Mouse (Mus musculus): ENCODE measurements around the gene Zfyve19.

Zfyve19 gene

DNA sequence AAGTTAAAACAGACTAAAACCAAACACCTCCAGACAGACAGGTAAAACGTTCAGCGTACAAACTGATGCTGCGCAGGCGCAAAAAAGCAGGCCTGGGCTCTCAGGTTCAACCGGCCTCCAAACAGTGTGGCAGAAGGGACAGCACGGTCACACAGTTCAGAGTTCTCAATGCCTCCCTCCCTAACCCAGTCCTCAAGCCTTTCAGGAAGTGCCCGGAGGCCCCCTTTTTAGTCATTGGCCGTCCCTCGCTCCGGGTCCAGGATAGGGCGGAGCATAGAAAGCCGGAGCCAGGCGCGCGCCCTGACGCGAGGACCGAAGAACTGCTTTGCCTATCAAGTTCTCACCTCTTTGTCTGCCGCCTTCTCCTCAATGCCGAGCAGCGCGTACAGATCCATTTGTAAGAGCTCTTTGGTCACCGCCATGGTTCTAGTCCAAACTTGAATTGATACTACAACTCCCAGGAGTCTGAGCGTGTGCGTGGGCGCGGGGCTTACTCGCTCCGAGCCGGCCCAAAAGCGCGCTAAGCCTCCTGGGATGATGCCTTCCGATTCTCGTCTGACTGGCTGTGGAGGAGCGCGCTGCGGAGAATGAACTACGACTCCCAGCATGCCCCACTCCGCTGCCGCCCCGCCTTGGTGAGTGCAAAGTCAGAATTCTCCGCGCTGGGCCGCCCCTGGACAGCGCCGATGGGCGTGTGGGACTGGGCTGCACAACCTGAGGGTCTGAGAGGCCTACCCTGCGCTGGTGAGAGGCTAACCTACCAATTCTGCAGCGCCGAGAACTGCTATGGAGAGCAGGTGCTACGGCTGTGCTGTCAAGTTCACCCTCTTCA lies at the start of gene Zfyve19, which contains the start of gene Dnajc17:
Zfyve19 (plus strand) TSS at position 274 of the 832 bp plus-strand sequence.
Dnajc17 (minus strand) TSS at position 452 of the 832 bp plus-strand sequence.
- DNase-seq: peak; percentile 96

DNA sequence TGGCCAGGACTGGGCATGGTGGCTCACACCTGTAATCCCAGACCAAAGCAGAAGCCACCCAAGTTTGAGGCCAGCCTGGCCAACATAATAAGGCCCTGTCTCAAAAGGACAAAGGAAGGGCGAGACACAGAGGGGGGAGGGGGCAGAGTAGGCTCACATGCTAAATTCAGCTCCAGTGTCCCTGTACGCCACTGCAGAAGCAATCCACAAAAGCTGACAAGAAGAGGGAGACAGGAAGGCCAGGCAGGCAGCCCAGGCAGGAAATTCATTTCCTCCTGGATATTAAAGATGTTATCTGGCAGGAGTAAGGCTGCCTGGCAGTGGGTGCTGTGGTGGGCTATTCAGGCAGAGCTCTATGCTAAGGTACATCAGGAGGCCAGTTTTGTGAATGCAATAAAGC lies 47.2 kb upstream of the Zfyve19 start:
- peak; percentile 45 to 54 for DNase-seq

DNA sequence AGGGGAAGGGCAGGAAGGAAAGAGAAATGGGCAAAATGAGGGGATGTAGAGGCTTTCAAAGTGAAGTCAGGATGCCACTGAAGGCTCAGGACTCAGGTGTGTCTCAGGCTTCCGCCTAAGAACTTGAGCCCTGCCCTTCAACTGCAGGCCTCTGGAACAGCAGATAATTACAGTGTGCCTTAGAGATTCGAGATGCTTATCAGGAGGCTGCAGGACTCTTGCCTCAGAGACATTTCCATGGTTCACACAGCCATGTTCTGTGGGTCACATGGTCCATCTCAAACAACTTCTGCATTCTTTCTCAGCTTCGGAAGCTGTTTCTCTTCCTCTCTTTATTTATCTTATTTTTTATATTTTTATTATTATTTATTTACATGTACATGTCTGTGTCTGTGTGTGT lies 45.3 kb upstream of the Zfyve19 start:
- DNase-seq: no peak

DNA sequence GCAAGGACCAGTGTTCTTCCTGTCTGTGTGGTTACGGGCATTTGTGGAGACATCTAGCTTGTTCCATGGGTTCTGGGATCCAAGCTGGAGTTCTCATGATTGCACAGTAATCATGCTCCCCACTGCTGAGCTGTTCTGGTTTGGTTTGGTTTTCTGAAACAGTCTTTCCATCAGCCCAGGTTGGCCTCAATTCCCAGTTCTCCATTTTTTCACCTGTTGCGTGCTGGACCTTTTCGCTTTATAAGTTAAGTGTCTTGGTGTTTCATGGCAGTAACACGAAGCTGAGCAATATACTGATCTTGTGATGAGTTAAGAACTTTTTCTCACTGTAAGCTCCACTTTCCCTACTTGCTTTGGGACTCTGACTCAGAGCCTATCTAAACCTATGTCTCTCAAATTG lies 44.4 kb upstream of the Zfyve19 start:
- no peak for DNase-seq

DNA sequence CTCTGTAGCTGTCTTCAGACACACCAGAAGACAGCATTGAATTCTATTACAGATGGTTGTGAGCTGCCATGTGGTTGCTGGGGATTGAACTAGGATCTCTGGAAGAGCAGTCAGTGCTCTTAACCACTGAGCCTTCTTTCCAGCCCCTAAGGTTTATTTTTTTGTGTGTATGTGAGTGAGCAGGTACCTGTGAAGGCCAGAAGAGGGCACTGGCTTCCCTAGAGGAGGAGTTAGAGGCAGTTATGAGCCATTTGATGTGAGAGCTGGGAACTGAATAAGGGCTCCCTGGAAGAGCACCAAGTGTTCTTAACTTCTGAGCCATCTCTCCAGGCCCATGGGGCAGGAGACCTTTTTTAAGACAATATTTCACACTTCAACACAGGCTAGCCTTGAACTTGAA lies 43.0 kb upstream of the Zfyve19 start:
- no peak for DNase-seq

DNA sequence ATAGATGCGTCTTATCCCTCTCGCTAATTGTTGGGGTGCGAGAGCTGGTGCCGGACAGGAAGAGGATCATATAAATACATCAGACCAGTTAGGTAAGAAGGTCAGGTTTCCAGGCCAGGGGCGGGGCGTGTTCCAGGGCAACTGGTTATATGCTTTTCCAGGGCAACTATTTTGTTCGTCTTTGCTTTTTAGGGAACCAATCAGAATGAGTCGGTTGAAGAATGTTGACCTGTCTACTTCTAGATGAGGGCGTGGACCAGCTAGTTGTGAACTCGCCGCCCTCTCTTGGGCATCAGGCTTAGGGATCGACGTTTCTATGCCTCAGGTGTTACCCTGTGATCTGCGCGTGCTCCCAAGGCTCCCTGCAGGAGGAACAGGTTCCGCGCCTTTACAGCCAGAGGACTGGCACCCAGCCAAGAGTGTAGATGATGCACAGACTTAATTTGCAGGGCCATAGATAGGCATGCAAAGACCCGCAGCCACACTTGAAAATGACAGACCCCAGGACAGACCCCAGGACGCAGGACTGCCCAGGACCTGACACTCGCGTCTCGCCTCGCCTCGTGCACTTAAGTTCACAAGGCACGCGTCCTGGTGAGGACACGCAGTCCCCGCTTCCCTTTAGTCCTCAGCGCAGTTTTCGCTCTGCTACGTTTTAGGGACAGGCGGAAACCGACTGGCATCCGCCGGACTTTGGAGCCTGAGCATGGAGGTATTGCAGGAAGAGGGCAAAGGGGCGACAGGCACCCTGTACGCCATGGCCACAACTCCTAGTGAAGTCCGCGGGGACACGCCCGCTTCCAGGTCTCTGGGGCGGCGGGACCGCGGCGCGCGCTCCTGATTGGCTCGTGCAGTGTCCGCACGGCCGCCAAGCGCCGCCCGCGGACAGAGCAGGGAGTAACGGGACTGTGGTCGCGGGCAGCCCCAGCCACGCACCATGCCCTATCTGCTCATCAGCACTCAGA lies 41.2 kb upstream of the Zfyve19 start, which contains the start of gene Gchfr:
Gchfr (plus strand) TSS at position 873 of the 965 bp plus-strand sequence.
- peak; percentile 79 to 83 for DNase-seq

DNA sequence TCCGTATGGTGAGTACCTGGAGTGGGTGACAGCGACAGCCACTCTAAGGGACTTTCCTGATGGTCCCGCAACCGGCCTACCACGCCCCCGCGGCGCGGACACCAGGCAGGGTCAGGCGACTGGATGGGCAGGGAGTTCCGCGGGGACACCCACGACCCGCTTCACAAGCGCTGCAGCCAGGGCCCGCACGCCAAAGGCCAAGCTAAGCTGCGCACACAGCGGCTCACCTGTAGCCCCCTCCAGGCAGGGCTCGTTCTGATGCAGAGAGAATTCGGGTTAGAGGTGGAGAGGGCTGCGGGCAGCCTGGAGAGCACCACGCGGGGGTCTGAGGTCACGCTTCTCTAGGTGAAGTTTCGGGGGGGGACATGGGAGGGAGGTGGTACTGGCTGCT lies 40.6 kb upstream of the Zfyve19 start:
- no peak for DNase-seq

DNA sequence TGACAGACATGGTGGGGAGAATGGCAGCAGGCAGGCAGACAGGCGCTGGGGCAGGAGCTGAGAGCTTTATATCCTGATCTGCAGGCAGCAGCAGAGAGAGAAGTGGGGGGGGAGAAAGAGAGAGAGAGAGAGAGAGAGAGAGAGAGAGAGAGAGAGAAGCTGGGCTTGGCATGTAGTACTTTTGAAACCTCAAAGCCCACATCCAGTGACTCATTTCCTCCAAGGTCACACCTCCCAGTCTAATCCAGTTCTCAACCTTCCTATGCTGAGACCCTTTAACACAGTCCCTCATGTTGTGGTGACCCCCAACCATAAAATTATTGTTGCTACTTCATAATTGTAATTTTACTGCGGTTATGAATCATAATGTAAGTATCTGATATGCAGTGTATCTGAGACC lies 38.1 kb upstream of the Zfyve19 start:
- no peak for DNase-seq

DNA sequence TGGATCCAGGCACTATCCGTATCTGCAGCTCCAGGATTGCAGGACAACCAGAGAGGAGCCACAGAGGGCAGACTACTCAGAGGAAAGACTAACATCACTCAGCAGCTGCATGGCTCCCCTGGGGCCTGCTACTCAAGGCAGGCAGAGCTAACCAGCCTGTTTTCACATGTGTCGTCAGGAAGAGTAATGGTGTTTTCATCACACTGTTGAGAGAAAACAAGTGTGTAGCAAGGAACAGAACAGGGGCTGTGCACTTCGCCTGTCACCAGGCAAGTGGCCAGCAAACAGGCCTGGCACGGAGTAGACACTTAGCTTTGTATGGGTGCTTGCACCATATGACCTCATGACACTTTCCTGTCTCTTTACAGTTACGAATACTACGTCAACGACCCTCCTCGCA lies 36.8 kb upstream of the Zfyve19 start:
- no peak for DNase-seq

DNA sequence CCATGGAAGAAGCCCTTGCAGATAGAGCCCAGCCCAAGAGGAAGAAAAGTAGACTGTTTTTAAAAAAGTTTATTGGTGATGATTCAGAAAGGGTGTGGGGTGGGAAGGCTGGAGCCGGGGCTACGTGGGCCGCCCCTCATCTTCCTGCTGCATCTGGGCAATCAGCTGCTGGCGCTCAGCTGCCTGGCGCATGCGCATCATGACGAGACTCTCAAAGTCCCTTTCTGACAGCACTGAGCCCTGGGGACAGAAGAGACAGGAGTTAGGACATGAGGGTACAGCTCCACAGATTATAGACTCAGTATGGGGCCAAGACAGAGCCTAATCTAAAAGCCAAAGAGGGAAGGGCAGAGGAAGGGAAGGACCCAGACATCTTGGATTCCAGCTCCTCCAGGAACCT lies 36.0 kb upstream of the Zfyve19 start:
- DNase-seq: no peak

DNA sequence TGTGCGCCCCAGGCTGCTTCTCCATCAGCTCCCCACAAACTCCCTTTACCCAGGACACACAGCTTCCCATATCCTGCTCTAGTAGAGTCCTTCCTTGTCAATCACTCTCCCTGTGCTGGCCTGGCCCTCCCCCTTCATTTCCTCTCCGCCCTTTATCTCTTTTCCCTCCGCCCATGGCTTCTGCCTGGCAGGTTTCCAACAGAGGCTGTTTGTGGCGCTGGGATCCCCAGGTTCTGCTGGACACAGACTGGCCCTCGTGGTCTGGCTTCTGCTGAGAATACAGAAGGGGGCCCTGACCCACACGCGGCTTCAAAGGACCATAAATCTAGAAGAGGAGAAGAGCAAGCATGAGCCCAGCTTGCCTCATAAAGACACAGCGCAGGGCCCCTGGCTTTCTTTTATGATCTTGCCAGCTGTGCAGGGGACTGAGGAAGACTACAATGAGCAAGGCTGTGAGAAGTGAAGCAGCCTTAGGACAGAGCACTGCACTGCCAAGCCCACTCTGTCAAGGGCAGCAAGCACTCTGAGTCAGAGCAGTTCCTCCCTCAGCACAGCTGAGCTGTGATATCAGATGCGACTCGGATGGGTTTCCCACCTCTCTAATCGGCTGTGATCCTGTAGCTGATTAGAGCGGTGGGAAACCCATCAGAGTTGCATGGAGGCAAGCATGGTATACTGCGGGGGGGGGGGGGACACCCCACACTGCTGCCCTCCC lies 35.4 kb upstream of the Zfyve19 start:
- DNase-seq: peak; percentile 63 to 68

DNA sequence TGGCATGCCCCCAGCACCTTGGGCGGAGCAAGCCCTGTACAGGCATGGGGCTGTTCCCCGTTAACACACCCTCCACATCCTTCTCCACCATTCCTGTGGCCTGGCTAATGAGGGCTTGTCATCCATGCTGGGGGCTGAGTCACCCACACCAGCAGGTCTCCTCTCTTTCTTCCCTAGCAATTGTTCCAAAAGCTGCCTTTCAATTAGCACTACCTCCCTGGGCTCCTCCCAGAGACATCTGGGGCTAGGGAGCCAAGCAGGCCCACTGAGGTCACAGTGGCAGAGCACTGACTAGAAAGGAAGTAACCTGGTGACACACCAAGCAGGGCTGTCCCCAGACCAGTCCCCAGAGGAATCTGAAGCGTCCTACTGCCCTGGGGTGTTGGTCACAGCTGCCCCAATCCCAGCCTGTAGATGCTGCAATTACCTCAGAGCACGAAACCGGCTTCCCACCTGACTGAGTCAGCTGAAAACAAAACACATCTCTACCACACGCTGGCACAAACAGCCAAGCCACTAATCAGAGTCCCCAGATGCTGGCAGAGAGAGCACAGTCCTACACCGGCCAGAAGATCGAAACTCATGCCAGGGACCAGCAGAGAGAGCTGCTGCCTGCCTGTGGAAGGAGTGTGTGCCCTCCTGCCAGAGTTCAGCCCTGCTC lies 34.3 kb upstream of the Zfyve19 start, which contains the start of gene Gm14137:
Gm14137 (plus strand) TSS at position 519 of the 661 bp plus-strand sequence.
- DNase-seq: no peak

DNA sequence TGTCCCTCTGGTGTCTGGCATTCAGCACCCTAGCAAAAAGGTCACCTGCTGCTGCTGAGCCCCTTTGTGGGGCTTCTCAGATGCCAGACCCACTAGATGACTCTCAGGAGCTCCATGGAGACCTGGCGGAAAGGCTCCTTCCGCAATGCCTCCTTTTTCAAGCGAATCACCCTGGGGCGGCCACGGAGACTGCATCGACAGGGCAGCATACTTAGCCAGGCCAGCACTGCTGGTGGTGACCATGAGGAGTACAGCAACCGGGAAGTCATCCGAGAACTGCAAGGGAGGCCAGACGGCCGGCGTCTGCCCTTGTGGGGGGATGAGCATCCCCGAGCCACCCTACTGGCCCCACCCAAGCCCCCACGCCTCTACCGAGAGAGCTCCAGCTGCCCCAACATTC lies 33.6 kb upstream of the Zfyve19 start:
- DNase-seq: no peak

DNA sequence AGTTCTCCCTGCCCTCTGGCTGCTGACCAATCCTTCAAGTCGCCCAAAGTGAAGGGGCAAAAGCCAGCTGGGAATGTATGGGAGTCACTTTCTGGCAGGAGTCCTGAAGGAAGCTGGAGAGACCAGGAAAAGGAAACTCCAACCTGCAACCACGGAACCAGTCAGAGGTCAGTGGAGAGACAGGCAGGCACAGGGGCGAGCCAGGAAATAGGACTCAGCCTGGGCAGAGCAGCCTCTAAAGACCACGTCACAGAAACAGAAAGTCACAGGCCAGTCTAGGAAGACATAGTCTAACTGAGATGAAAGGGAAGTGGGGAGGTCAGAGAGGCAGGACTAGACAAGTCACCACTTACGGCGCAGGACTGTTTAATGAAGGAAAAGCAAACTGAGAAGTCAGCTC lies 32.8 kb upstream of the Zfyve19 start:
- DNase-seq: peak; percentile 14 to 29

DNA sequence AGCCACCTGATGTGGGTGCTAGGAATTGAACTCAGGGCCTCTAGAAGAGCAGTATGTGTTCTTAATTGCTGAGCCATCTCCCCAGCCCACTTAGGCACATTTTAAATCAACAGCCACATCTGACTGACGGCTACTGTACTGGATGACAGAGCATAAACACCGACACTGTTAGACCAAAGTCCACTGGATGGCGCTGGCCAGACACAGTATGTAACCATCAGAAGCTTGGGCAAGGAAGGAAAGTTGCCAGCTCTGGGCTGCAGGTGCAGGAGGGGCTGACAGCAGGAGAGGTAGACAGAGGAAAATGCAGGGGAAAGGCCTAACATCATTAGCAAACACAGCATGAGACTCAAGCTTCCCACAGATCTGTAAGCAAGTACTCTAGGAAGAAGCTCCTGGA lies 31.7 kb upstream of the Zfyve19 start:
- peak; percentile 31 to 46 for DNase-seq

DNA sequence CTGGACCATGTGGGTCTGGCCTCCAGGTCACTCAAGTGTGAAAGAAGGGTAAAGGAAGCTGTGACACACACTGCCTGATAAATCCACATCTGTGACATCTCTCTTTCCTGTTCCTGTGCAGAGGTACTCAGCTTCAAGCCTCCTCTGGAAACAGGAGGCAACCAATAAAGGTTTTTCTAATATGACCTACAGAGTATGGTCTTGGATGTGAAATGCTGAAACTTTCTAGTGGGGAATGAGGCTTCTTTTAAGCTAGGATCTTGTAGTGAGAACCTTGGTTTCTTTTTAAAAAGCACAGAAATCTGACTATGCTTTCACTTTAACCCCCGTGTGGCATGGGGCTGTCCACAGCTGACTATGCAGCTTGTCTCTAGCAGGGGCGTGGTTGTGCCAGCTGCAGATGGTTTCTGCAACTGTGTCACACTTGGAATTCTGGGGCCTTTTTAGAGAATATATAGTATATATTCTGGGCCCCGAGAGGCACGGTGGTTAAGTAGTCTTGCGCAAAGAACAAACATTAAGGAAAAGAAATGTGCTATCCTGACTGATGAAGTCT lies 31.0 kb upstream of the Zfyve19 start:
- no peak for DNase-seq

DNA sequence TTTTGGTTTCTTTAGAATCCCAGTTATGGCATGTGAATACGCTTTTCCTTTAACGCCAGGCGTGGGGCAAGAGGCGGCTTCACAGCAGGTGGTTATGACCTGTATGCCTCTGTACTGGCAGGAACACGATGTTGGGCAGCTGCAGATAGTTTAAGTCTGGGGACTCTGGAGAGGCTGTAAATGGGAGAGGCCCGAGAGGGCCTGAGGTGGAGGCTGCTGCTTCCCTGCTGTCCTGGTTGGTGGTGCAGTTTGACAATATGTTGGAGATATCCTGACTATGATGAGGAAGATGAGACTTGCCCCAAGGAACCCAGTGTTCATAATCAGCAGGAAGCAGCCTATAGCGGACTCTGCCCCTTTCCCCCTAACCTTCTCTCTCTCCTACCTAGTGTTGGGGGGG lies 25.5 kb upstream of the Zfyve19 start:
- no peak for DNase-seq

DNA sequence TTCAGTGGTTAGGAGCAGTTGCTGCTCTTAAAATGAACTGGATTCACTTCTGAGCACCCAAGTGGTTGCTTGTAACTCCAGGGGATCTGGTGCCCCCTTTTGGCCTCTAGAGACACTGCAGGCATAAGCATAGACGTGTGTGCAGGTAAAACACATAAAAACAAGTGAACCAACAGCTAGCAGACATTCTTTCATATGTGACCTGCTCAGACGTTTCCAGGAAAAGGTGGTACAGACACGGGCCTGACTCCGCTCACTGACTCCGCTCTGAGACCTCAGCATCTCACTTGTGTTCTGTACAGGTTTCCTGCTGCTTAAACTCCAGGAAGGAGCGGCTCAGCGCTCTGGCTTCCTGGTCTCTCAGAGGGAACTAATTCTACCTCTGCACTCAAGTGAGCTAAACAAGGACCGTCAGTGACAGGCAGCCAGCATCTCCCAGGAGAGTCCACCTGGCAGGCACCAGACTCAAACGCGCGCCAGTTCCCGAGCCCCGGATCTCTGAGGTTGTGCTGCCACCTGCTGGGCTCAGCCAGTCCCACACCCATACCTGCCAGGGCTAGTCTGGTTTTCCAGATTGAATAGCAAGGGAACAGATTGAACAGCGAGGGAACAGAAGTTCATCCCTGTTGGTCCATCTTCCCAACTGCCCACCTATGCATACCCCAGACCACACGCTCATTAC lies 19.2 kb upstream of the Zfyve19 start:
- DNase-seq: peak; percentile 63 to 87

DNA sequence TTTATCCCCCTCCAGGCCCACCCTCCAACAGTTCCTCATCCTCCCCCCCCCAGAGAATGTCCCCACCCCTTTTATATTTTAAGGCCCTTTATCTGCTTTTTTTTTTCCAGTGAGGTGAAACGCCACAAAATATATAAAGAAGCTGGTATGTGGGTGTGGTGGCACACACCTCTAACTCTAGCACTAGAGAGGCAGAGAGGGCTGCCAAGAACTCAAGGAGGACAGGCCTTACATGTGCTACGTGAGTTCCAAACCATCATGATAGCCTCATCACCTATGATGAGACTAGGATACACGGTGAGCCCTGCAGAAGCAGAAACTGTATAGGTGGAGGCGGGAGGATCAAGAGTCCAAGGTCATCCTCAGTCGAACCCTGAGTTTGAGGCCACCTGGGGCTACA lies 17.4 kb upstream of the Zfyve19 start:
- DNase-seq: no peak

DNA sequence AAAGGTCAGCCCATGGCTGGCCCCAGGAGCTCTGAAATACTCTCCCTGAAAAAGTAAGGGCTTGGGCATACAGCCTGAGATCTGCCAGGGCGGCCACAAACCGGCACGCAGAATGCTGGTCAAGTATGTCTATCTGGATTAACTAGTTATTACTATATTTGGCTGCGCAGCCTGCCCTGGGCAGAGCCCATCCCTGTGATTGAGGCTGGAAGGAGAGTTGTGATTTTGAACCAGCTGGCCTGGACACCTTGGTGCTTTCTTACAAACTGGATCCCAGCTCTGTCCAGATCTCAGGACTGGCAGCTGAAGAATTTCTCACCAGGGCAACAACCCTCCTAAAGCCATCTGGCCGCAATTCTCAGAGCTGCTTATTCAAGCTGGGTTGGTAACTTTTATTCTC lies 14.3 kb upstream of the Zfyve19 start:
- no peak for DNase-seq
